Mouse (Mus musculus) adrenal gland, postnatal 0 days (tissue): Measurements from ENCODE around the gene Hmcn2. TPM values are rescaled to one million over a fixed set of nuclear protein-coding genes. Genes with fewer than 3 reads are reported as not detected.

Source experiments
- polyA plus RNA-seq: library from polyadenylated mRNA; unstranded; fragments of >200 nt; fragmentation: Nextera tagmentation; extraction: Ambion mirVana; gene quantifications from 2 replicates; pipeline ENCODE4 v1.2.1, GENCODE M21; 2015

The Hmcn2 gene
- 0.44 and 0.73 TPM in 2 replicates for polyA plus RNA-seq

DNA sequence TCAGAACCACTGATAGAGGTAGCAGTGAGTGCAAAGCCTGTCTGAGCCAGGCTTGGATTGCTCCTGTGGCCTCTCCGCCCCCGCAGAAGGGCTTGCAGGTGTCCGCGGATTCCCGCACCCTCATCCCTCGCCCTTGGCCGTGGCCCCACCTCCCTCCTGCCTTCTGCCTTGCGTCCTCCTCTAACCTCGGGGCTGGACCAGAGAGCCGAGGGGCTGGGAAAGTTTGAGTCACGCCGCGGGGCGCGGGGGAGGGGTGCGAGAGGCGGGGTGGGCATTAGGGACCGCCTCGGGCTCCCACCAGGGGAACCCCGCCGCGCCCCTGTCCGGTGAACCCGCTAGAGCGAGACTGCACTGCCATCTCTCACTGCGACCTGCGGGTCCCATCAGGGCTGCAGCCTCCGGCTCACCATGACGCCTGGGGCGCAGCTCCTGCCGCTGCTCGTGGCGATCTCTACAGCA is at the start of gene Hmcn2:
Gene Hmcn2 (plus strand): TSS at position 409 of the 459 bp plus-strand sequence.

DNA sequence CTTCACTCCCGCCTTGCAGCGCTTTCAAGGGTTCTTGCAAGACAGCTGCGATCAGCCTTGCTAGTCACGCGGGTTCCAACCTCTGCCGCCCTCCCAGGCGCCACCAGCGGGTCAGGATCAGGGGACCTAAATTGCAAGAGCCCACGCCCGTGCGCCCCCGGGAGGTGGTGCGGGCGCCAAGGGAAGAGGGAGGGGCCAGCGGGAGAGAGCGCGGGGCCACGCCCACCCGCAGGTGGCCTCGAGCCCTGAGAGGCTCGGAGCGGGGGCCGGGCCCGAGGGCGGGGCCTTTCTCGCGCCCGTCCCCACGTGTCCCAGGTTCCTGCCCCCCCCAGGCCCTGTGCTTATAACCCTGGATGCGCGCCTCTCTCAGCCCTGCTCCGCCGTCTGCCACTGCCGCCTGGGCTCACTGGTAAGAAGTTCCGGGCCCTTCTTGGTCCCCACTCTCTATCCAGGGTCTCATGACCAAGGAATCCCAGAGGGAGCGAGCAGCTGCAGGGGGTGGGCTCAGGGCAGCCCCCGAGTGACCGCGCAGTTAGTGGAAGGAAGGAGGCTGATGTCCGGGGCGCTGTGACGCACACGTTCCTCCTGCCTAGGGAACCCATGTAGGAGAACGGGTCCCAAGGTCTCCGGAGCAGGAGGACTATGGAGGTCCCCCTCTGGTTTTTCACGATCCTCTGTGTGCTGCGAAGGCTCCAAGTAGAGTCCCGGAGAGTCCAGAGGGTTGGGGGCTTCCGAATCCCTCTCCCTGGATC is 155.9 kb downstream of the Hmcn2 start, which contains the start of gene Ass1:
Gene Ass1 (plus strand): TSS at position 277 of the 752 bp plus-strand sequence.

Other genes starting within 250 kb of the Hmcn2 start
- gene Fnbp1, start 172.4 kb upstream of the Hmcn2 start, polyA plus RNA-seq, result 11.9 and 12.7 TPM in 2 replicates
- gene Gpr107, start 162.1 kb upstream of the Hmcn2 start, polyA plus RNA-seq, result 18.5 and 41.7 TPM in 2 replicates
- gene Ncs1, start 68.6 kb upstream of the Hmcn2 start, polyA plus RNA-seq, result 12.2 and 21.1 TPM in 2 replicates
- 26.3 and 47.0 TPM in 2 replicates for gene Ass1, start 155.8 kb downstream of the Hmcn2 start, polyA plus RNA-seq